Mouse (Mus musculus) heart, postnatal 0 days (tissue): ENCODE data around the gene Elf2. TPM values are rescaled to one million over a fixed set of nuclear protein-coding genes. Genes with fewer than 3 reads are reported as not detected.

Experiments
- ATAC-seq: fragments of 200-750 bp; cut with Nextera tagmentation; 2 replicates; pipeline ENCODE4 v1.8.0; 2017; ENCODE audit warnings: low read depth, moderate number of reproducible peaks, moderate library complexity; ENCODE audit not compliant: insufficient read depth
- DNase-seq: peaks from one replicate; pipeline ENCODE4 v3.0.0-alpha.2; 2016; ENCODE audit warnings: low spot score
- H3K27ac ChIP-seq: fragments of 300-500 bp; sonication (generic); 2 replicates; pipeline ENCODE4 v1.5.1; 2014; ENCODE audit warnings: low read depth, mild to moderate bottlenecking
- H3K27me3 ChIP-seq: fragments of 300-500 bp; sonication (generic); 2 replicates; pipeline ENCODE4 v1.6.1; 2014; ENCODE audit warnings: low read length, mixed read lengths; ENCODE audit not compliant: control insufficient read depth, insufficient read depth
- H3K36me3 ChIP-seq: fragments of 300-500 bp; sonication (generic); replicated peaks from 2 replicates; pipeline ENCODE4 v1.6.1; 2014; ENCODE audit warnings: low read length, mixed read lengths; ENCODE audit not compliant: control insufficient read depth, insufficient read depth
- H3K4me1 ChIP-seq: fragments of 300-500 bp; sonication (generic); 2 replicates; pipeline ENCODE4 v1.6.1; 2014; ENCODE audit warnings: antibody characterized with exemption; ENCODE audit not compliant: control insufficient read depth, insufficient read depth
- H3K4me2 ChIP-seq: fragments of 300-500 bp; sonication (generic); 2 replicates; pipeline ENCODE4 v1.6.1; 2014; ENCODE audit warnings: low read depth, mild to moderate bottlenecking, low read length, moderate library complexity
- H3K4me3 ChIP-seq: fragments of 300-500 bp; sonication (generic); 2 replicates; pipeline ENCODE4 v1.5.1; 2014; ENCODE audit warnings: low read depth, low read length
- H3K9ac ChIP-seq: fragments of 300-500 bp; sonication (generic); replicated peaks from 2 replicates; pipeline ENCODE4 v1.6.1; 2014; ENCODE audit warnings: low read depth, low read length, mixed read lengths
- H3K9me3 ChIP-seq: fragments of 300-500 bp; sonication (generic); replicated peaks from 2 replicates; pipeline ENCODE4 v1.6.1; 2016; ENCODE audit warnings: low read length; ENCODE audit not compliant: control insufficient read depth
- CTCF ChIP-seq: IDR thresholded peaks from 2 replicates; pipeline ENCODE4 v1.5.1; 2016; ENCODE audit warnings: antibody characterized with exemption, control low read depth, low read depth
- EP300 ChIP-seq: IDR thresholded peaks from 2 replicates; pipeline ENCODE4 v1.6.1; 2016; ENCODE audit warnings: antibody characterized with exemption, low read depth
- WGBS: fragments of 180-500 bp; shearing (Covaris S2); extraction: QIAGEN DNeasy Blood & Tissue Kit; methylation state at CpG from one replicate; pipeline ENCODE4 v1.1.7; 2014; 5-methylcytosine and 5-hydroxymethylcytosine counted together
- polyA plus RNA-seq: library from polyadenylated mRNA; unstranded; fragments of >200 nt; fragmentation: Nextera tagmentation; extraction: Ambion mirVana; gene quantifications from 2 replicates; pipeline ENCODE4 v1.2.1, GENCODE M21; 2015
- total RNA-seq: library from RNA; depleted of rRNA; stranded (reverse); fragments of >200 nt; gene quantifications from 2 replicates; pipeline ENCODE4 v1.2.3, GENCODE M21; 2014; ENCODE audit warnings: low replicate concordance

Elf2 gene
- total and polyA plus RNA-seq, 2 experiments from 2014 or later = 46.5 to 84.0 TPM

GRCm38 (mm10) chr3:51258070-51258469 lies 82.4 kb downstream of the Elf2 start:
- Histone ChIP-seq H3K4me3 (no peak overlapping the region), H3K9me3 (no peaks in the 10 kb centered on the region), H3K27me3 (no peaks in the 10 kb centered on the region), H3K27ac (peak overlapping the region; percentile 82), H3K36me3 (peaks cover 95% of the 10 kb centered on the region), H3K9ac (no peak overlapping the region), H3K4me2 (no peak overlapping the region), H3K4me1 (0 out of 2 replicates have a peak, but pooled peaks cover 7% of the 10 kb centered on the region)
- peak; percentile 86 for ATAC-seq
- no peak for TF ChIP-seq CTCF
- WGBS = 42% methylated on average over 5 of the region's 5 CpGs
- DNase-seq = peak; percentile 78

GRCm38 (mm10) chr3:51256450-51256849 lies 84.0 kb downstream of the Elf2 start:
- no peak overlapping the region for H3K9ac ChIP-seq
- no peaks in the 10 kb centered on the region for H3K9me3 ChIP-seq
- 0 out of 2 replicates have a peak, but pooled peaks cover 7% of the 10 kb centered on the region for H3K4me1 ChIP-seq
- WGBS = 60% methylated on average over 12 of the region's 12 CpGs
- DNase-seq (no peak), ATAC-seq (no peak)
- TF ChIP-seq CTCF (no peak), EP300 (no peak)
- H3K4me3 ChIP-seq = no peak overlapping the region
- H3K36me3 ChIP-seq = peaks cover 96% of the 10 kb centered on the region
- peak overlapping the region; percentile 47 for H3K27ac ChIP-seq
- no peak overlapping the region for H3K4me2 ChIP-seq
- H3K27me3 ChIP-seq = no peaks in the 10 kb centered on the region

GRCm38 (mm10) chr3:51254784-51255183 lies 85.7 kb downstream of the Elf2 start:
- no peak overlapping the region for H3K4me2 ChIP-seq
- TF ChIP-seq EP300 (no peak), CTCF (no peak)
- DNase-seq (no peak), ATAC-seq (no peak)
- 89% methylated on average over 7 of the region's 7 CpGs for WGBS
- no peak overlapping the region for H3K4me3 ChIP-seq
- no peak overlapping the region for H3K9ac ChIP-seq
- no peaks in the 10 kb centered on the region for H3K9me3 ChIP-seq
- H3K4me1 ChIP-seq = 0 out of 2 replicates have a peak, but pooled peaks cover 7% of the 10 kb centered on the region
- no peak overlapping the region for H3K27ac ChIP-seq
- H3K27me3 ChIP-seq = no peaks in the 10 kb centered on the region
- H3K36me3 ChIP-seq = peaks cover 88% of the 10 kb centered on the region

GRCm38 (mm10) chr3:51252689-51253402 lies 87.6 kb downstream of the Elf2 start:
- Histone ChIP-seq H3K9ac (no peak overlapping the region), H3K4me1 (0 out of 2 replicates have a peak, but pooled peaks cover 5% of the 10 kb centered on the region), H3K27me3 (no peaks in the 10 kb centered on the region), H3K36me3 (peaks cover 87% of the 10 kb centered on the region), H3K4me2 (no peak overlapping the region), H3K4me3 (no peak overlapping the region), H3K9me3 (no peaks in the 10 kb centered on the region), H3K27ac (0 out of 2 replicates have a peak overlapping the region, but pooled peaks have one; percentile 6)
- TF ChIP-seq EP300 = no peak
- TF ChIP-seq CTCF = no peak
- no peak for DNase-seq
- 86% methylated on average over 12 of the region's 12 CpGs for WGBS
- no peak for ATAC-seq

GRCm38 (mm10) chr3:51252223-51252622 lies 88.2 kb downstream of the Elf2 start:
- H3K27ac ChIP-seq = no peak overlapping the region
- no peaks in the 10 kb centered on the region for H3K27me3 ChIP-seq
- no peak for TF ChIP-seq EP300
- TF ChIP-seq CTCF = no peak
- H3K4me3 ChIP-seq = no peak overlapping the region
- peaks cover 81% of the 10 kb centered on the region for H3K36me3 ChIP-seq
- H3K4me2 ChIP-seq = no peak overlapping the region
- no peaks in the 10 kb centered on the region for H3K9me3 ChIP-seq
- no peak overlapping the region for H3K9ac ChIP-seq
- no peak for ATAC-seq
- WGBS = 95% methylated on average over 1 of the region's 1 CpGs
- no peak for DNase-seq
- no peaks in the 10 kb centered on the region for H3K4me1 ChIP-seq

GRCm38 (mm10) chr3:51251057-51251456 lies 89.4 kb downstream of the Elf2 start:
- peak overlapping the region; percentile 46; the same call in 1 of the 2 replicates for H3K27ac ChIP-seq
- H3K36me3 ChIP-seq = peaks cover 70% of the 10 kb centered on the region
- H3K4me3 ChIP-seq = no peak overlapping the region
- no peak overlapping the region for H3K4me2 ChIP-seq
- H3K4me1 ChIP-seq = no peaks in the 10 kb centered on the region
- 34% methylated on average over 5 of the region's 5 CpGs for WGBS
- no peak for DNase-seq
- no peak for ATAC-seq
- no peaks in the 10 kb centered on the region for H3K9me3 ChIP-seq
- no peaks in the 10 kb centered on the region for H3K27me3 ChIP-seq
- no peak overlapping the region for H3K9ac ChIP-seq
- no peak for TF ChIP-seq EP300
- TF ChIP-seq CTCF = no peak
